Mouse (Mus musculus) olfactory bulb, adult 2 months (tissue): ENCODE data around the gene Ddx24. TPM values are rescaled to one million over a fixed set of nuclear protein-coding genes. Genes with fewer than 3 reads are reported as not detected.

ENCODE experiments used
- H3K27ac ChIP-seq: fragments of 200-500 bp; 2 replicates; pipeline ENCODE4 v1.5.1; 2012; ENCODE audit warnings: low read depth, low read length; ENCODE audit not compliant: insufficient read depth
- H3K4me1 ChIP-seq: fragments of 200-500 bp; 2 replicates; pipeline ENCODE4 v1.6.1; 2012; ENCODE audit warnings: low read length; ENCODE audit not compliant: control insufficient read depth, insufficient read depth
- H3K4me3 ChIP-seq: fragments of 200-500 bp; 2 replicates; pipeline ENCODE4 v1.5.1; 2012; ENCODE audit warnings: mild to moderate bottlenecking, low read depth, low read length, moderate library complexity; ENCODE audit not compliant: insufficient read depth
- CTCF ChIP-seq: fragments of 200-500 bp; IDR thresholded peaks from 2 replicates; pipeline ENCODE4 v1.5.1; 2012; ENCODE audit warnings: low read depth, mild to moderate bottlenecking, low read length, moderate library complexity; ENCODE audit not compliant: insufficient read depth
- POLR2A ChIP-seq: fragments of 200-500 bp; IDR thresholded peaks from 2 replicates; pipeline ENCODE4 v1.6.1; 2012; ENCODE audit warnings: mild to moderate bottlenecking, low read depth, low read length, moderate library complexity; ENCODE audit not compliant: insufficient read depth
- WGBS: fragments of 180-500 bp; shearing (Covaris S2); methylation state at CpG from one replicate; pipeline ENCODE4 v1.1.7; 2018; 5-methylcytosine and 5-hydroxymethylcytosine counted together
- polyA plus RNA-seq: library from polyadenylated mRNA; stranded (reverse); fragments of >200 nt; gene quantifications from 2 replicates; pipeline ENCODE4 v1.2.4, GENCODE M21; 2012; ENCODE audit warnings: low replicate concordance; ENCODE audit not compliant: missing spikeins, insufficient read depth, insufficient read length

The Ddx24 gene
- polyA plus RNA-seq, 1 experiment: not detected

GRCm38 (mm10) chr12:103434861-103435260 lies 9.2 kb upstream of the Ddx24 start:
- TF ChIP-seq CTCF (no peak), POLR2A (no peak)
- peak overlapping the region; percentile 1; the same call in 1 of the 2 replicates for H3K4me3 ChIP-seq

DNA sequence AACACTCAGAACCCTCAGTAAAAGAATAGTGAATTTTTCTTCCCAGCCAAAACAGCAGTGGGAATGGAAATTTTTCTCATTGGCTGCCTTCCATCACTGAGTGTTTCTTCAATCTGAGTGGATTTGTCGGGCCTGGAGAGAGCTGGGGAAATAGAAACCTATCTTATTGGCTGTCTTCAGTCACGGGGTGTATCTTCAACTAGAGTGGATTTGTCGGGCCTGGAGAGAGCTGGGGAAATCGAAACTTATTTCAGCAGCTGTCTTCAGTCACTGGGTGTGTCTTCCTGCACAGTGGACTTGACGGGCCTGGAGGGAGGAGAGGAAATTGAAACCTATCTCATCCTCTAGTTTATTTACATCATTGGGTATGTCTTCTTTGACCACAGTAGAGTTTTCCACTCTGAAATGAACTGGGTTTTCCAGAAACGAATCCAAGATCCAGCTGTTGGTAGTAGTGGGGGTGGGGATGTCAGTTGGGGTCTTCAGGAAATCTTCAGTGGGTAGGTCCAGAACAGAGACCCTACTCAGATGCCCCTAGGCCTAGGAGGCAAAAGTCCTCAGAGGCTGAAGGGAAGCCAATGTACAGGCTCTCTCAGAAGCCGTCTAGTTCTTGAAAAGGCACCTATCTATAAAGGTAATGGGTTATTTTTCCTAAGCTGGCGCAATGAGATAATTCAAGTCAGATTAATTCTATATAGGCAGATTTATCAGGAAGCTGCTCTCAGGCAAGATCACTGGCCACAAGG lies 8.5 kb upstream of the Ddx24 start, which contains the start of gene Ifi27:
TSS of gene Ifi27 (plus strand) at position 226 of the 746 bp plus-strand sequence.
- Histone ChIP-seq H3K4me1 (no peaks in the 10 kb centered on the region), H3K27ac (peak within 1 kb of the TSS; percentile 56; the same call in 1 of the 2 replicates), H3K4me3 (peak within 1 kb of the TSS; percentile 25)
- 53% methylated on average over 8 of the region's 8 CpGs for WGBS
- no peak for TF ChIP-seq CTCF
- no peak for TF ChIP-seq POLR2A

More at GRCm38 (mm10) chr12:103434861-103435260, 9.2 kb upstream of the Ddx24 start:
- Histone ChIP-seq H3K4me1 (no peaks in the 10 kb centered on the region), H3K27ac (no peak overlapping the region)

DNA sequence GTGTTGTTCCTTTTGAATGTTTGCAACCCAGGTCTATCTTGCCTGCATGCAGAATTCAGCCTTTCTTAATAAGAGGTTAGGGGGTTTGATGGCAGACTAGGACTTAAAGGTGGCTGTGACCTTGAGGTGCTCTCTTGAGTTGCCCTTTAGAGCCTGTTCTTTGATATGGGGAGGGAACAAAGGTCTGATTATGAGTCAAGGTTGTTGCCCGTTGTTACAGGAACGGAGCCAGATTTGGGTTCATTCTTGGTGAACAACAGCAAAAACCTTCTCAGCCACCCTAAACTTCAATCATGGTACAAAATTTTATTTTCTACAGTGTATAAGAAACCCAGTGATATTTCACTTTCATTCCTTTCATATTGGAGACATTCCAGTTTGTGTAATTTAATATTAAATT lies 7.8 kb upstream of the Ddx24 start:
- H3K4me1 ChIP-seq: no peaks in the 10 kb centered on the region
- TF ChIP-seq CTCF: no peak
- TF ChIP-seq POLR2A: no peak
- WGBS: 63% methylated on average over 2 of the region's 2 CpGs
- peak overlapping the region; percentile 56; the same call in 1 of the 2 replicates for H3K27ac ChIP-seq
- H3K4me3 ChIP-seq: no peak overlapping the region

- Histone ChIP-seq H3K4me1 (peaks cover 10% of the 10 kb centered on the region), H3K27ac (no peak overlapping the region), H3K4me3 (no peak overlapping the region)
- WGBS: 89% methylated on average over 7 of the region's 7 CpGs
- no peak for TF ChIP-seq CTCF
These were observed 1.1 kb upstream of the Ddx24 start for GRCm38 (mm10) chr12:103426710-103427109.

DNA sequence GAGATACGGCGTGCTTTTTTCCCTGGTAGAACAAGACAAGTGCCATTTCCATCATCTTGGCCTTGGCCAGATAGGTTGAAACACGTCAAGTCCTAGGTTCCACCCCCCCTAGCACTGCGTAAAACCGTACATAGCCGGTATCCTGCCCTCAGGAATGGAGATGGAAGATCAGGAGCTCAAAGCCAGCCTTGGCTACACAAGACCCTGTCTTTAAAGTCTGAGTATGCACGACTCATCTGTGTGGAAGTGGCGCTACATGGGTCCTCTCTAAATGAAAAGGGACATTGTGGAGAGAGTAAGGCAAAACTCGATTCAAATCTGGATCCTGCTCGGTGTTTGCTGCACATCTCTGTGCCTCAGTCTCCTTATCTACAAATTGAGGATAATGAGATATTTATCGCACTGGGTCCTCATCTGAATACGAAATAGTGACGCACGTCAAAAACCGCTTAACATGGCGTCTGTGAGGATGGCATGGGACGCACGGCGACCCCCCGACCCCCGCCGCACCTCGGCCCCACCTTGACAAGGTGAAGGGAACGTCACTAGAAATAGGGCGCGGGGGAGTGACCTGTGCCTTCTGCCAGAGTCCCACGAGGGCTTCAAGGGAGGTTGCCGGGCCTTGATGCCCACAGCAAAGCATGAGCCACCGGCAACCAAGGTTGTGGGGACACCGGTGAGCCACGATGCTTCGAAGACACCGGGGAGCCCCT lies 458 bp downstream of the Ddx24 start:
- peak overlapping the region; percentile 43; the same call in 1 of the 2 replicates for H3K27ac ChIP-seq
- H3K4me3 ChIP-seq: peak overlapping the region; percentile 81
- H3K4me1 ChIP-seq: peaks cover 12% of the 10 kb centered on the region
- TF ChIP-seq POLR2A: no peak
- 7% methylated on average over 33 of the region's 33 CpGs for WGBS

GRCm38 (mm10) chr12:103408144-103408543 lies 17.5 kb downstream of the Ddx24 start:
- no peak overlapping the region for H3K27ac ChIP-seq
- 89% methylated on average over 10 of the region's 10 CpGs for whole genome bisulfite sequencing
- no peak overlapping the region for H3K4me3 ChIP-seq
- no peaks in the 10 kb centered on the region for H3K4me1 ChIP-seq
- TF ChIP-seq CTCF (no peak), POLR2A (no peak)

DNA sequence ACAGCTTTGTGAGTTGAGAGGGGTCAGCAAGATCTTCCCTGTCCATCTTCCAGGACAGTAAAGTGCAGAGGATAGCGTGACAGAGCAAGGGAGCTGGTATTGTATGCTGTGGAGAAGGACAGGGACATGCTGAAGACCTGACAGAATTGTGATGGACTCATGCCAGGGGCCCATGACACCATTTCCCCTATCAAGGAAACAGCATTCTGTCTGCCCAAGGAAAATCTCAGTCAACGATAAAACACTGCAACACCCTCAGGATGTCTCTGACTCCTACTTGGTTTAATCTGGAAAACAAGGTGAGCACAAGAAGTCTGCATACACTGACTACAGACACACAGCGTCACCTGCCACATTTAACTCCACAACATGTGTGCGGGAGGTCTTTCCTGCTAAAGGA lies 17.9 kb downstream of the Ddx24 start, which contains the start of gene 9330161L09Rik:
TSS of gene 9330161L09Rik (minus strand) at position 101 of the 400 bp plus-strand sequence.
- Histone ChIP-seq H3K4me3 (no peak within 1 kb of the TSS), H3K4me1 (no peaks in the 10 kb centered on the region), H3K27ac (no peak within 1 kb of the TSS)
- WGBS: 93% methylated on average over 4 of the region's 4 CpGs
- TF ChIP-seq CTCF (no peak), POLR2A (no peak)

- TF ChIP-seq CTCF (no peak), POLR2A (no peak)
- no peak overlapping the region for H3K27ac ChIP-seq
- no peaks in the 10 kb centered on the region for H3K4me1 ChIP-seq
- H3K4me3 ChIP-seq: no peak overlapping the region
- WGBS: 87% methylated on average over 18 of the region's 18 CpGs
These were observed 21.5 kb downstream of the Ddx24 start for GRCm38 (mm10) chr12:103404131-103404530.

- no peak for TF ChIP-seq POLR2A
- no peak for TF ChIP-seq CTCF
- Histone ChIP-seq H3K4me1 (peaks cover 3% of the 10 kb centered on the region; the same call in 1 of the 2 replicates), H3K27ac (no peak overlapping the region), H3K4me3 (no peak overlapping the region)
- 84% methylated on average over 7 of the region's 7 CpGs for WGBS
These were observed 28.9 kb downstream of the Ddx24 start for GRCm38 (mm10) chr12:103396751-103397150.
